Mouse (Mus musculus) MEL (cell line): ENCODE measurements around the gene Rab20. TPM values are rescaled to one million over a fixed set of nuclear protein-coding genes. Genes with fewer than 3 reads are reported as not detected.

Experiments
- DNase-seq: peaks from one replicate; pipeline ENCODE4 v3.0.0; 2011; ENCODE audit warnings: low read depth, low spot score
- H3K27ac ChIP-seq: 2 replicates; pipeline ENCODE4 v1.5.1; 2012; ENCODE audit warnings: low read depth, mild to moderate bottlenecking, control low read depth, low read length, moderate library complexity; ENCODE audit not compliant: control insufficient read depth
- H3K27me3 ChIP-seq, 2 experiments: fragments of 150-350 bp in 1 of 2; sonication (generic) in 1 of 2; 2 replicates each; pipeline ENCODE4 v1.6.1; 2012; ENCODE audit warnings: low read length in 2 of 2, mild to moderate bottlenecking in 2 of 2, improper control_type of control experiment in 1 of 2, moderate library complexity in 1 of 2; ENCODE audit not compliant: insufficient read depth in 2 of 2, control insufficient read depth in 1 of 2
- H3K36me3 ChIP-seq, 2 experiments: 2 replicates each; pipeline ENCODE4 v1.6.1; 2012 to 2014; ENCODE audit warnings: low read length in 2 of 2, improper control_type of control experiment in 1 of 2, inconsistent platforms in 1 of 2, mild to moderate bottlenecking in 1 of 2; ENCODE audit not compliant: insufficient read depth in 2 of 2, control insufficient read depth in 1 of 2
- H3K4me1 ChIP-seq, 2 experiments: fragments of 150-350 bp in 1 of 2; sonication (generic) in 1 of 2; 2 replicates each; pipeline ENCODE4 v1.6.1; 2012; ENCODE audit warnings: low read length in 2 of 2, improper control_type of control experiment in 1 of 2, mild to moderate bottlenecking in 1 of 2; ENCODE audit not compliant: insufficient read depth in 2 of 2, control insufficient read depth in 1 of 2
- H3K4me3 ChIP-seq, 2 experiments: fragments of 150-350 bp in 1 of 2; sonication (generic) in 1 of 2; 2 replicates each; pipeline ENCODE4 v1.5.1; 2012; ENCODE audit warnings: low read depth in 2 of 2, low read length in 2 of 2, mild to moderate bottlenecking in 2 of 2, moderate library complexity in 2 of 2, control low read depth in 1 of 2, improper control_type of control experiment in 1 of 2; ENCODE audit not compliant: control insufficient read depth in 1 of 2, insufficient read depth in 1 of 2
- H3K79me2 ChIP-seq: 2 replicates; pipeline ENCODE4 v1.6.1; 2012; ENCODE audit warnings: mild to moderate bottlenecking, low read length, moderate library complexity; ENCODE audit not compliant: control insufficient read depth, poor library complexity, insufficient read depth
- H3K9ac ChIP-seq: 2 replicates; pipeline ENCODE4 v1.6.1; 2012; ENCODE audit warnings: low read depth, mild to moderate bottlenecking, control low read depth, low read length, moderate library complexity; ENCODE audit not compliant: control insufficient read depth, poor library complexity, severe bottlenecking
- H3K9me3 ChIP-seq: fragments of 150-350 bp; sonication (generic); replicated peaks from 2 replicates; pipeline ENCODE4 v1.6.1; 2012; ENCODE audit warnings: mild to moderate bottlenecking, low read length, improper control_type of control experiment, moderate library complexity; ENCODE audit not compliant: insufficient read depth
- CHD2 ChIP-seq: IDR thresholded peaks from 2 replicates; pipeline ENCODE4 v1.6.1; 2011; ENCODE audit warnings: low read length, improper control_type of control experiment
- E2F4 ChIP-seq: IDR thresholded peaks from 2 replicates; pipeline ENCODE4 v1.6.1; 2011; ENCODE audit warnings: low read depth, low read length, improper control_type of control experiment, borderline replicate concordance
- EP300 ChIP-seq, 2 experiments: IDR thresholded peaks; 2 replicates each; pipeline ENCODE4 v1.6.1; 2011; ENCODE audit warnings: improper control_type of control experiment in 2 of 2, low read length in 2 of 2, low read depth in 1 of 2, mild to moderate bottlenecking in 1 of 2
- JUND ChIP-seq: IDR thresholded peaks from 2 replicates; pipeline ENCODE4 v1.6.1; 2011; ENCODE audit warnings: low read depth, mild to moderate bottlenecking, improper control_type of control experiment, low read length
- KAT2A ChIP-seq: conservative IDR thresholded peaks from 2 replicates; pipeline ENCODE4 v1.6.1; 2012; ENCODE audit warnings: low read depth, low read length, improper control_type of control experiment, inconsistent platforms
- MAFK ChIP-seq: IDR thresholded peaks from 2 replicates; pipeline ENCODE4 v1.6.1; 2011; ENCODE audit warnings: low read depth, mild to moderate bottlenecking, low read length, improper control_type of control experiment, borderline replicate concordance
- MAZ ChIP-seq: IDR thresholded peaks from 2 replicates; pipeline ENCODE4 v1.6.1; 2012; ENCODE audit warnings: low read depth, mild to moderate bottlenecking, inconsistent platforms, low read length, improper control_type of control experiment
- MXI1 ChIP-seq: IDR thresholded peaks from 2 replicates; pipeline ENCODE4 v1.6.1; 2011; ENCODE audit warnings: mild to moderate bottlenecking, low read depth, low read length, improper control_type of control experiment
- MYB ChIP-seq: IDR thresholded peaks from 2 replicates; pipeline ENCODE4 v1.6.1; 2011; ENCODE audit warnings: mild to moderate bottlenecking, low read depth, low read length, improper control_type of control experiment
- MYC ChIP-seq: IDR thresholded peaks from 2 replicates; pipeline ENCODE4 v1.6.1; 2011; ENCODE audit warnings: low read depth, mild to moderate bottlenecking, low read length, improper control_type of control experiment, moderate library complexity
- NELFE ChIP-seq: IDR thresholded peaks from 2 replicates; pipeline ENCODE4 v1.6.1; 2011; ENCODE audit warnings: low read depth, low read length, improper control_type of control experiment
- NRF1 ChIP-seq: IDR thresholded peaks from 2 replicates; pipeline ENCODE4 v1.6.1; 2014; ENCODE audit warnings: low read depth, mild to moderate bottlenecking, inconsistent platforms, low read length, improper control_type of control experiment, moderate library complexity; ENCODE audit not compliant: poor library complexity, insufficient read depth, severe bottlenecking
- POLR2A ChIP-seq, 2 experiments: IDR thresholded peaks; 2 replicates each; pipeline ENCODE4 v1.6.1; 2011 to 2012; ENCODE audit warnings: low read length in 2 of 2, mild to moderate bottlenecking in 2 of 2, control low read depth in 1 of 2, improper control_type of control experiment in 1 of 2, low read depth in 1 of 2, moderate library complexity in 1 of 2; ENCODE audit not compliant: control insufficient read depth in 1 of 2, insufficient read depth in 1 of 2, poor library complexity in 1 of 2
- POLR2AphosphoS2 ChIP-seq: IDR thresholded peaks from 2 replicates; pipeline ENCODE4 v1.6.1; 2011; ENCODE audit warnings: low read length, improper control_type of control experiment
- RAD21 ChIP-seq: IDR thresholded peaks from 2 replicates; pipeline ENCODE4 v1.6.1; 2011; ENCODE audit warnings: mild to moderate bottlenecking, low read depth, low read length, improper control_type of control experiment
- SIN3A ChIP-seq: IDR thresholded peaks from 2 replicates; pipeline ENCODE4 v1.6.1; 2012; ENCODE audit warnings: low read length, improper control_type of control experiment, inconsistent platforms
- SMC3 ChIP-seq: IDR thresholded peaks from 2 replicates; pipeline ENCODE4 v1.6.1; 2011; ENCODE audit warnings: low read depth, low read length, improper control_type of control experiment
- USF1 ChIP-seq: IDR thresholded peaks from 2 replicates; pipeline ENCODE4 v1.6.1; 2014; ENCODE audit warnings: low read depth, mild to moderate bottlenecking, inconsistent platforms, low read length, improper control_type of control experiment, moderate library complexity
- USF2 ChIP-seq, 2 experiments: IDR thresholded peaks; 2 replicates each; pipeline ENCODE4 v1.6.1; 2011 to 2012; ENCODE audit warnings: improper control_type of control experiment in 2 of 2, low read length in 2 of 2, borderline replicate concordance in 1 of 2, inconsistent platforms in 1 of 2, low read depth in 1 of 2, mild to moderate bottlenecking in 1 of 2; ENCODE audit not compliant: insufficient read depth in 1 of 2
- ZKSCAN1 ChIP-seq: IDR thresholded peaks from 2 replicates; pipeline ENCODE4 v1.6.1; 2012; ENCODE audit warnings: low read depth, mild to moderate bottlenecking, inconsistent platforms, low read length, improper control_type of control experiment, moderate library complexity
- polyA plus RNA-seq, 2 experiments: library from polyadenylated mRNA; stranded (reverse) in 1 of 2; unstranded in 1 of 2; fragments of >175 nt in 1 of 2; fragments of >200 nt in 1 of 2; gene quantifications; 2 replicates each; pipeline versions ENCODE4 v1.2.1 to v1.2.4; 2012; ENCODE audit warnings: low replicate concordance in 2 of 2, low read depth in 1 of 2; ENCODE audit not compliant: insufficient read length in 2 of 2, insufficient read depth in 1 of 2, missing spikeins in 1 of 2
- total RNA-seq: library from RNA; depleted of rRNA; stranded (reverse); fragments of 300-350 nt; gene quantifications from 2 replicates; pipeline ENCODE4 v1.2.3, GENCODE M21; 2012

Gene Rab20
- total and polyA plus RNA-seq, 3 experiments, result 9.5 to 10.4 TPM; not detected in 1

DNA sequence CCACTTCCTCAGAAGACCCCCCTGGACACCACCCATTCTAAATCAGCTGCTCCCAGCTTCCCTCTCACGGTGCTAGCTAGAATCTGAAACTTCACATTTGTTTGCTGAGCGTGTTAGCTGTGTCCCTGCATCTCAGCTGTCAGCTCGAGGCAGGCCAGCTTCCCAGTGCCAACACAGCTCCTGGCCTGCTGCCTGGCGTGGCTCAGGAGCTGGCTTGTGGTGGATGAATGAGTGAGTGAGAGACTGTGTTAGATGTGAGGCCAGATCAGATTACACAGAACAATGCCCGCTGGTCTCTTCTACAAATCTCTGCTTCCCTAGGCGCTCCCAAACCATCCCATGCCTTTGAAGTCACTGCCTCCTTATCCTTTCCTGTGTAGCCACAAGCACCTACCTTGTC, 59.3 kb downstream of the Rab20 start:
- no peak for DNase-seq
- H3K27me3 ChIP-seq, result no peaks in the 10 kb centered on the region
- no peak overlapping the region for H3K27ac ChIP-seq
- no peaks in the 10 kb centered on the region for H3K79me2 ChIP-seq
- peaks cover 0 to 6% of the 10 kb centered on the region in 2 experiments; a peak in 2 of 4 replicates for H3K4me1 ChIP-seq
- H3K36me3 ChIP-seq, result no peaks in the 10 kb centered on the region
- no peak for TF ChIP-seq USF2 (IDR thresholded peaks at IDR 0.05; ENCODE audit: borderline replicate concordance in 1 of 2, insufficient read depth in 1 of 2, low read depth in 1 of 2, low read length in 2 of 2)
- TF ChIP-seq POLR2A (IDR thresholded peaks at IDR 0.05; ENCODE audit: control insufficient read depth in 1 of 2, insufficient read depth in 1 of 2, low read depth in 1 of 2, low read length in 2 of 2, poor library complexity in 1 of 2), result no peak
- TF ChIP-seq ZKSCAN1, result no peak
- no peak for TF ChIP-seq MYC
- TF ChIP-seq MYB, result no peak
- TF ChIP-seq MAFK, result no peak
- no peak for TF ChIP-seq MXI1
- no peak for TF ChIP-seq MAZ
- no peak for TF ChIP-seq NRF1
- no peak for TF ChIP-seq POLR2AphosphoS2
- TF ChIP-seq NELFE, result no peak
- no peak for TF ChIP-seq KAT2A
- no peak for TF ChIP-seq EP300 (IDR thresholded peaks at IDR 0.05; ENCODE audit: low read depth in 1 of 2, low read length in 2 of 2)
- no peak for TF ChIP-seq CHD2
- TF ChIP-seq E2F4, result no peak
- TF ChIP-seq RAD21, result no peak
- no peak for TF ChIP-seq SIN3A
- TF ChIP-seq JUND, result no peak
- no peak for TF ChIP-seq USF1
- no peak for TF ChIP-seq SMC3
- no peak overlapping the region for H3K9ac ChIP-seq
- no peaks in the 10 kb centered on the region for H3K9me3 ChIP-seq
- no peak overlapping the region for H3K4me3 ChIP-seq

DNA sequence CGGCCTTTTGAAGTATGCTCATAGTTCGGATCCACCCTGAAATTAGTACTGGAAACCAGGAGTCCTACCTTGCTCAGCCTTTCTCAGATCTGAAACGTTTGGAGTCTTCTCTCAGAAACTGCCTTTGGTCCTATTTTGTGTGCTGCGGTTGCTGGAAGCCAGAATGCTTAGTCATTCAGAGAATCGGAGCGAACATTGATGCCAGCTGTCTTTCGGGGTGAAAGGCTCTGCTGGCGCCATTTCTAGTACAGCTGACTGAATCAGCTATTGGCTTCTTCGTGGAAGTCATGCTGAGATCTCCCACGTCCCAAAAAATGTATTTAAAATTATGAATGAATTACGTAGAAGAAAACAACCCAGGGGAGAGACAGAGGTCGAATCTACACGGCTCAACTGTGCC, 60.7 kb downstream of the Rab20 start:
- no peaks in the 10 kb centered on the region for H3K9me3 ChIP-seq
- H3K27ac ChIP-seq, result no peak overlapping the region
- no peak for DNase-seq
- H3K27me3 ChIP-seq, result no peaks in the 10 kb centered on the region
- H3K9ac ChIP-seq, result no peak overlapping the region
- peaks cover 0 to 11% of the 10 kb centered on the region in 2 experiments; a peak in 2 of 4 replicates for H3K4me1 ChIP-seq
- no peaks in the 10 kb centered on the region for H3K79me2 ChIP-seq
- TF ChIP-seq POLR2A (IDR thresholded peaks at IDR 0.05; ENCODE audit: control insufficient read depth in 1 of 2, insufficient read depth in 1 of 2, low read depth in 1 of 2, low read length in 2 of 2, poor library complexity in 1 of 2) (no peak), MYB (no peak)
- no peaks in the 10 kb centered on the region for H3K36me3 ChIP-seq
- H3K4me3 ChIP-seq, result no peak overlapping the region
